Mouse (Mus musculus): ENCODE measurements around the gene Rbpj.

DNA sequence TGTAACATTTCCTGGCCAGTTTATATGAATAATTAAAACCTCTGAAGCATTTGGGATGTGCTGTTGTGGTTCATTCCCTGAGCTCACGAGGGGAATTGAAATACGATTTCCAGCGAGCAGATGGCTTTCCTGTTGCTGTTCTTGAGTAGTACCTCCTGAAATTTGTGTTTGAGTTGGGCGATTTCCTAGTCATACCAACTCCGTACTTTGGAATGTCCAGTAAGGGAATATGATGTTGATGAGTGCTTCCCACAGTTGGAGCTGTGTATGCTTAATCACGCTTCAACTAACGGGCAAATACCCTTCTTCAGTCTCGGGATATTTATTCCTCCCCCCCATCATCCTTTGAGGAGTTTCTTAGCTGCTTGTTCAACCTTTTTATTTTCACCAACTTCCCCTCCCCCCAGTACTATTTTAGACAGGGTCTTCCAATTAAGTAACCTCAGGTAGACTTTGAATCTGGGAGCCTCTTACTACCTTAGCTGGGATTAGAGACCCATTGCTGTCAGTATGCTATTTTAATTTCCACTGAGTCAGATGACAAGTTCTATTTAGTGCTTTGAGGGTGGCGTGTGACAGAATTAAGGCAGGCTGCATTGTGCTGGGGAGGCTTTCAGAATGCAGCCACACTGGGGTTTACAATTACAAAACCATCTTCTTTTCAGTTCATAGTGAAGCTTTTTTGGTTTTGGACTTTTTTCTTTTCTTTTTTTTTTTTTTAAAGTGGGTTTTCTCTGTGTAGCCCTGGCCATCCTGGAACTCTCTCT, 141.5 kb downstream of the Rbpj start:
- TF ChIP-seq CTCF (IDR thresholded peaks at IDR 0.05; ENCODE audit: low read depth, low read length) (no peak), POLR2A (IDR thresholded peaks at IDR 0.05; ENCODE audit: extremely low read depth, insufficient read depth, low read length) (no peak)

Measured in liver, adult 2 months (tissue).